Mouse (Mus musculus) lung, postnatal 0 days (tissue): ENCODE data around the gene H1f0. TPM values are rescaled to one million over a fixed set of nuclear protein-coding genes. Genes with fewer than 3 reads are reported as not detected.

Experiments used
- ATAC-seq: fragments of 200-750 bp; cut with Nextera tagmentation; 2 replicates; pipeline ENCODE4 v1.8.0; 2017; ENCODE audit warnings: moderate library complexity
- DNase-seq: peaks from one replicate; pipeline ENCODE4 v3.0.0-alpha.2; 2016; ENCODE audit warnings: low spot score
- H3K27ac ChIP-seq: fragments of 300-500 bp; sonication (generic); 2 replicates; pipeline ENCODE4 v1.5.1; 2014; ENCODE audit warnings: antibody characterized with exemption, mild to moderate bottlenecking, low read length, mixed read lengths
- H3K27me3 ChIP-seq: fragments of 300-500 bp; sonication (generic); replicated peaks from 2 replicates; pipeline ENCODE4 v1.6.1; 2014; ENCODE audit warnings: low read length, mixed read lengths; ENCODE audit not compliant: insufficient read depth
- H3K36me3 ChIP-seq: fragments of 300-500 bp; sonication (generic); 2 replicates; pipeline ENCODE4 v1.6.1; 2014; ENCODE audit warnings: low read length, mixed read lengths; ENCODE audit not compliant: insufficient read depth
- H3K4me1 ChIP-seq: fragments of 300-500 bp; sonication (generic); 2 replicates; pipeline ENCODE4 v1.6.1; 2014; ENCODE audit warnings: antibody characterized with exemption, low read depth, low read length, mixed read lengths; ENCODE audit not compliant: insufficient read depth
- H3K4me2 ChIP-seq: fragments of 300-500 bp; sonication (generic); replicated peaks from 2 replicates; pipeline ENCODE4 v1.6.1; 2014; ENCODE audit warnings: low read depth, mild to moderate bottlenecking, low read length, moderate library complexity, mixed read lengths
- H3K4me3 ChIP-seq: fragments of 300-500 bp; sonication (generic); 2 replicates; pipeline ENCODE4 v1.5.1; 2014; ENCODE audit warnings: low read depth, low read length
- H3K9ac ChIP-seq: fragments of 300-500 bp; sonication (generic); replicated peaks from 2 replicates; pipeline ENCODE4 v1.6.1; 2014; ENCODE audit warnings: low read depth, mild to moderate bottlenecking
- H3K9me3 ChIP-seq: fragments of 300-500 bp; sonication (generic); 2 replicates; pipeline ENCODE4 v1.6.1; 2016; ENCODE audit warnings: low read length, mixed read lengths
- CTCF ChIP-seq: IDR thresholded peaks from 2 replicates; pipeline ENCODE4 v1.5.1; 2016; ENCODE audit warnings: antibody characterized with exemption, mild to moderate bottlenecking
- EP300 ChIP-seq: IDR thresholded peaks from 2 replicates; pipeline ENCODE4 v1.6.1; 2016; ENCODE audit warnings: antibody characterized with exemption, mild to moderate bottlenecking, control low read depth
- WGBS: fragments of 180-500 bp; shearing (Covaris S2); extraction: QIAGEN DNeasy Blood & Tissue Kit; methylation state at CpG from one replicate; pipeline ENCODE4 v1.1.7; 2014; 5-methylcytosine and 5-hydroxymethylcytosine counted together
- polyA plus RNA-seq: library from polyadenylated mRNA; unstranded; fragments of >200 nt; fragmentation: Nextera tagmentation; extraction: Ambion mirVana; gene quantifications from 2 replicates; pipeline ENCODE4 v1.2.1, GENCODE M21; 2015

The H1f0 gene
- polyA plus RNA-seq, 1 experiment from 2014 or later = 263 TPM

DNA sequence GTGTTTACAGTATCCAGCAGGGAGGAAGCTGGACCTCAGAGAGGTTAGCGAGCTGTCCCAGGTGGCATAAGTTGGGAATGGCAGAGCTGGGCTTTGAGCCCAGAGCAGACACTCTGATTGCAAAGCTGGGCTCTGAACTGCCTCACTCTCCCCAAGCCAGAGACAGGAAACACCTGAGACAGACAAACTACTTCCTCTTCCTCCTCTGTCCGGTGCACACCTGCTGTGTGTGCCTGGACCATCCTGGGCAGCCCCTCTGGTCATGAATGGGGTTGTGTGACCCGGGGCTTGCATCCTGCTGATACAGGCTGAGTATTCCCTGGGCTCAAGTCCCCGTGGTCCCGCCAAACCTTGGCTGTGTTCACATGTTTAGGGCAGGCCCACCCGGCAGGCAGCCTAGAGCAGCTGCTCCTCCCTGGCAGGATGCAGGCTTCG is 27.9 kb upstream of the H1f0 start:
- DNase-seq (no peak), ATAC-seq (no peak)
- Histone ChIP-seq H3K36me3 (peaks cover 25% of the 10 kb centered on the region; the same call in 1 of the 2 replicates), H3K4me1 (no peaks in the 10 kb centered on the region), H3K9me3 (no peaks in the 10 kb centered on the region), H3K4me3 (no peak overlapping the region), H3K27me3 (no peaks in the 10 kb centered on the region), H3K9ac (no peak overlapping the region), H3K4me2 (no peak overlapping the region), H3K27ac (no peak overlapping the region)
- TF ChIP-seq EP300 (no peak), CTCF (no peak)
- 63% methylated on average over 7 of the region's 7 CpGs for WGBS

GRCm38 (mm10) chr15:79001559-79001958 is 26.7 kb upstream of the H1f0 start:
- DNase-seq = no peak
- ATAC-seq = no peak
- H3K9ac ChIP-seq = no peak overlapping the region
- no peaks in the 10 kb centered on the region for H3K4me1 ChIP-seq
- no peak overlapping the region for H3K4me3 ChIP-seq
- H3K36me3 ChIP-seq = peaks cover 36% of the 10 kb centered on the region; the same call in 1 of the 2 replicates
- WGBS = 95% methylated on average over 5 of the region's 5 CpGs
- H3K27ac ChIP-seq = no peak overlapping the region
- H3K4me2 ChIP-seq = no peak overlapping the region
- H3K27me3 ChIP-seq = no peaks in the 10 kb centered on the region
- H3K9me3 ChIP-seq = no peaks in the 10 kb centered on the region
- TF ChIP-seq EP300 = no peak
- TF ChIP-seq CTCF = no peak

- peak; percentile 23 for DNase-seq
- Histone ChIP-seq H3K9ac (no peak overlapping the region), H3K27ac (no peak overlapping the region), H3K9me3 (no peaks in the 10 kb centered on the region), H3K4me3 (no peak overlapping the region), H3K36me3 (peaks cover 36% of the 10 kb centered on the region; the same call in 1 of the 2 replicates), H3K4me1 (no peaks in the 10 kb centered on the region), H3K27me3 (no peaks in the 10 kb centered on the region), H3K4me2 (no peak overlapping the region)
- TF ChIP-seq CTCF = no peak
- TF ChIP-seq EP300 = no peak
- WGBS = 47% methylated on average over 19 of the region's 19 CpGs
- peak; percentile 50; the same call in 1 of the 2 replicates for ATAC-seq
Measured at GRCm38 (mm10) chr15:79002036-79002435, 26.2 kb upstream of the H1f0 start.

GRCm38 (mm10) chr15:79003079-79003478 is 25.2 kb upstream of the H1f0 start:
- TF ChIP-seq EP300 = no peak
- H3K9me3 ChIP-seq = no peaks in the 10 kb centered on the region
- 88% methylated on average over 3 of the region's 3 CpGs for WGBS
- ATAC-seq = no peak
- H3K27ac ChIP-seq = no peak overlapping the region
- H3K4me1 ChIP-seq = no peaks in the 10 kb centered on the region
- H3K4me3 ChIP-seq = no peak overlapping the region
- H3K27me3 ChIP-seq = no peaks in the 10 kb centered on the region
- no peak for DNase-seq
- H3K36me3 ChIP-seq = peaks cover 32% of the 10 kb centered on the region; the same call in 1 of the 2 replicates
- H3K9ac ChIP-seq = no peak overlapping the region
- no peak overlapping the region for H3K4me2 ChIP-seq

- ATAC-seq = no peak
- Histone ChIP-seq H3K27ac (no peak overlapping the region), H3K36me3 (peaks cover 32% of the 10 kb centered on the region; the same call in 1 of the 2 replicates), H3K9me3 (no peaks in the 10 kb centered on the region), H3K9ac (no peak overlapping the region), H3K4me1 (no peaks in the 10 kb centered on the region), H3K4me2 (no peak overlapping the region), H3K27me3 (no peaks in the 10 kb centered on the region), H3K4me3 (no peak overlapping the region)
- 85% methylated on average over 9 of the region's 9 CpGs for WGBS
- DNase-seq = no peak
- TF ChIP-seq EP300 = no peak
- no peak for TF ChIP-seq CTCF
Measured at GRCm38 (mm10) chr15:79005581-79005980, 22.7 kb upstream of the H1f0 start.

- ATAC-seq (no peak), DNase-seq (no peak)
- Histone ChIP-seq H3K4me1 (no peaks in the 10 kb centered on the region), H3K27ac (no peak overlapping the region), H3K4me3 (no peak overlapping the region), H3K4me2 (no peak overlapping the region), H3K27me3 (no peaks in the 10 kb centered on the region), H3K9ac (no peak overlapping the region), H3K36me3 (peaks cover 30% of the 10 kb centered on the region; the same call in 1 of the 2 replicates), H3K9me3 (no peaks in the 10 kb centered on the region)
- TF ChIP-seq CTCF (no peak), EP300 (no peak)
- 65% methylated on average over 3 of the region's 3 CpGs for WGBS
Measured at GRCm38 (mm10) chr15:79006638-79007037, 21.6 kb upstream of the H1f0 start.

DNA sequence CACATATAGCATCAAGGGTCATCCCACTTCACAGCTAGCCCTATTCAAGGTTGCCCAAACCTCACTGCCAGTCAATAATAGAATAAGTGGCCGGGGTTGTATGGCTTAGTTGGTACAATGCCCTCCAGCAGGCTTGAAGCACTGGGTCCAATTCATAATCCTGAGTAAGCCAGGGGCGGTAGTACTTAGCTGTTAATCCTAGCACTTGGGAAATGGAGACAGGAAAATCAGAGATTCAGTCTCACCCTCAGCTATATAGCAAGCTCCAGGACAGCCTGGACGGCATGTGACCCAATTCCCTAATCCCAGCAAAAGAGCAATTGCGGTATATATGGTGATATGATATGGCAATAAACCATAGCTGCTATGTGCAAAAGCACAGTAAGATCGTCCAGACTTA is 21.2 kb upstream of the H1f0 start:
- Histone ChIP-seq H3K4me2 (no peak overlapping the region), H3K9ac (no peak overlapping the region), H3K36me3 (peaks cover 26% of the 10 kb centered on the region; the same call in 1 of the 2 replicates), H3K4me1 (no peaks in the 10 kb centered on the region), H3K27ac (no peak overlapping the region), H3K4me3 (no peak overlapping the region), H3K9me3 (no peaks in the 10 kb centered on the region), H3K27me3 (no peaks in the 10 kb centered on the region)
- TF ChIP-seq CTCF = no peak
- TF ChIP-seq EP300 = no peak
- WGBS = 91% methylated on average over 5 of the region's 5 CpGs
- ATAC-seq (no peak), DNase-seq (no peak)
